ENCODE assay signal across 15 mouse cellular contexts in the genomic region with DNA sequence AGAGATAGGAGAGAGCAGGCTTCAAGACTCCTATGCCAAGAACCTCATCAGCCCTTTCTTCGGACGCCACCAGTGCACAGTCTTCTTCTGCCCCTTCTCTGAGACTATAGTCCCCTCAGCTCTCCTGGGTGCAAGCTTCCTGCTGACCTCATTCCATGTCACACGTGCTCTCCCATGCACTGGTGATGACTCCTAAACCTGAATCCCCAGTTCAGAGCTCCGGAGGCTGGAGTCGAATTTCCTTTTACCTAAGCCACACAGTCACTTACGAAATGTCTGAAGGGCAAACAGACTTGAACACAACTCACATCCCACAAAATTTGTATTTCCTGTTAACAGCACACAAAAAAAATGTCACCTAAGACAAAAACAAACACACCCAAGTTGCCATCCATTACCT.
"Had no signal": no experiment of that assay in that cellular context is flagged by ENCODE, and none has a peak within 500 bp of the region (broad histone marks: within the 10 kb centered on the region; RNA-seq: fewer than 3 reads in every experiment).

No protein-coding gene starts in this region.

- DNase-seq: kidney, adult 8-10 months; kidney, postnatal 25 days; liver; right cerebral cortex, postnatal 4 days; spleen, adult 18-20 months; thymus, adult 18-20 months; thymus, postnatal 14 days had no signal

- H3K4me2 ChIP-seq: limb, embryonic 12.5 days; midbrain, embryonic 11.5 days; midbrain, embryonic 15.5 days; neural tube, embryonic 12.5 days had no signal

- H3K27me3 ChIP-seq: limb, embryonic 12.5 days; midbrain, embryonic 15.5 days; neural tube, embryonic 12.5 days had no signal

- H3K4me3 ChIP-seq: limb, embryonic 12.5 days; megakaryocyte, embryonic 14.5 days; midbrain, embryonic 15.5 days; neural tube, embryonic 12.5 days had no signal

- H3K9ac ChIP-seq: limb, embryonic 12.5 days; midbrain, embryonic 15.5 days; neural tube, embryonic 12.5 days had no signal

- ATAC-seq: inflammation-experienced regulatory T-cells, adult 6 months; intestine, postnatal 0 days; midbrain, embryonic 15.5 days had no signal

- H3K9me3 ChIP-seq: limb, embryonic 12.5 days; megakaryocyte, embryonic 14.5 days; midbrain, embryonic 15.5 days; neural tube, embryonic 12.5 days had no signal

- H3K27ac ChIP-seq: limb, embryonic 12.5 days; macrophage; midbrain, embryonic 15.5 days; neural tube, embryonic 12.5 days had no signal

- H3K36me3 ChIP-seq: midbrain, embryonic 15.5 days had no signal
